Mouse (Mus musculus) C2C12 (cell line): Measurements from ENCODE around the gene Adamts17.

ENCODE experiments used
- CEBPB ChIP-seq: IDR thresholded peaks from one replicate; pipeline ENCODE4 v1.6.1; 2011; ENCODE audit warnings: low read depth, mild to moderate bottlenecking, control low read depth, moderate library complexity
- CTCF ChIP-seq: IDR thresholded peaks from one replicate; pipeline ENCODE4 v1.5.1; 2011; ENCODE audit not compliant: control insufficient read depth, insufficient read depth, insufficient read length
- FOSL1 ChIP-seq: IDR thresholded peaks from one replicate; pipeline ENCODE4 v1.8.0; 2011; ENCODE audit warnings: mild to moderate bottlenecking, low read length; ENCODE audit not compliant: poor library complexity, insufficient read depth, severe bottlenecking
- MAX ChIP-seq: IDR thresholded peaks from one replicate; pipeline ENCODE4 v1.6.1; 2011; ENCODE audit warnings: mild to moderate bottlenecking, control low read depth
- MYOD1 ChIP-seq: IDR thresholded peaks from one replicate; pipeline ENCODE4 v1.6.1; 2011; ENCODE audit warnings: low read depth; ENCODE audit not compliant: control insufficient read depth, insufficient read length
- USF1 ChIP-seq: IDR thresholded peaks from one replicate; pipeline ENCODE4 v1.6.1; 2011; ENCODE audit warnings: low read depth, mild to moderate bottlenecking, control low read depth, moderate library complexity

DNA sequence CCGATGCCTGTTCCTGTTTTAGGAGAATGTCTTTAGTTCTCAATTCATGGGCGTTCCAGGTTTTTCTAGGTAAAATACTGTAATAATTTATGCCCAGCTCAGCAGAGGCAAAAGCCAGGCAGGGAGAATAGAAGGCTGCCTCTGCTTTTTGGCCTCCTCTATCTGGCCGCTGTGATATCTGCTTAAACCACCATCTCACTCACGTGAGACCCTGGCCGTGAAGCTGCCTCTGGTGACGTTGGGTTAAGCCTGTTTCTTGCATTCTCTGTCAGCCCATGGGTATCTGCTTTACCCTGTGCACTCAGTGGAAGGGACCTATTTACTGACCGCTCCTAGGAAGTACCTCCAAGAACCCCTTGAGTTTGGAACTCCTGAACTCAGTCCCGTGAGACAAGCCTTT, 187.7 kb downstream of the Adamts17 start:
- TF ChIP-seq USF1 (no peak), FOSL1 (no peak), CTCF (no peak), CEBPB (no peak), MAX (no peak), MYOD1 (no peak)
